Mouse (Mus musculus): ENCODE data around the gene Vangl1.
"Not testable (repeated sequence)": the region's sequence is repeated elsewhere in the genome, so short reads cannot be mapped to it uniquely, and the experiment has no call there.

Vangl1 gene

DNA sequence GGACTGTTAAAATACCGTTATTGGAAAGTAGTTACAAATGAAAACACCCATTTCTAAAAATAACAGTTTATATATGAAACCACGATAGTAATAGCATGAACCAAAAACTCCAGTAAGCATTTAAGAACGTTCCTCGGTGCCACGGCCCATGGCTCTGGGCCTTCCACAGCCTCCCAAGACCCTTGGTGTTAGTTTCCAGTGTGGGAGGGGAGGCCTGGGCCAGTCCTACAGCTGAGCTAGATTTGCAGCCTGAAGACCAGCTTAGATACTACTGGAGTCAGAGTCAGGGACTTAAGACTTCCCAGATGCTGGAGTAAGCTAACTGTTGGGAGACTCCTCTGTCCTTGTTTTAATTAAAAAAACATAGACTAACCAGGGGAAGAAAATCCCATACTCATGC, 28.4 kb downstream of the Vangl1 start:
- no peak for ATAC-seq (ENCODE audit: insufficient number of reproducible peaks, low FRiP score, low TSS enrichment)

DNA sequence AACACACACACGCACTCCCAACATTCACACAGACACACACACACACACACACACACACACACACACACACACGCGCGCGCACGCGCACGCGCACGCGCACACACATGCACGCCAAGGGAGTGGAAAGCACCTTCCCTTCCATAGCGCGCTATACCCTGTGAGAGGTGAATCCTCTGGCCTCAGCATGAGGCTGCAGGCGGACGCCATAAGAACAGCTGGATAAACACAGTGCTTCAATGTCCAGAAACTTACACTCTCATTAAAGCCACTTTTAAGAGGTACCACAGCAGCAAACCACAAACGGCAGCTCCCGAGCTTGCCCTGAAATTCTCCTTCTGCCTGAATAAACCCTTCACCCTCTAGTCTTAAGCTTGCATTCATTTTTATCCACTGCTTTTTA, 28.8 kb downstream of the Vangl1 start:
- no peak for ATAC-seq (ENCODE audit: insufficient number of reproducible peaks, low FRiP score, low TSS enrichment)

DNA sequence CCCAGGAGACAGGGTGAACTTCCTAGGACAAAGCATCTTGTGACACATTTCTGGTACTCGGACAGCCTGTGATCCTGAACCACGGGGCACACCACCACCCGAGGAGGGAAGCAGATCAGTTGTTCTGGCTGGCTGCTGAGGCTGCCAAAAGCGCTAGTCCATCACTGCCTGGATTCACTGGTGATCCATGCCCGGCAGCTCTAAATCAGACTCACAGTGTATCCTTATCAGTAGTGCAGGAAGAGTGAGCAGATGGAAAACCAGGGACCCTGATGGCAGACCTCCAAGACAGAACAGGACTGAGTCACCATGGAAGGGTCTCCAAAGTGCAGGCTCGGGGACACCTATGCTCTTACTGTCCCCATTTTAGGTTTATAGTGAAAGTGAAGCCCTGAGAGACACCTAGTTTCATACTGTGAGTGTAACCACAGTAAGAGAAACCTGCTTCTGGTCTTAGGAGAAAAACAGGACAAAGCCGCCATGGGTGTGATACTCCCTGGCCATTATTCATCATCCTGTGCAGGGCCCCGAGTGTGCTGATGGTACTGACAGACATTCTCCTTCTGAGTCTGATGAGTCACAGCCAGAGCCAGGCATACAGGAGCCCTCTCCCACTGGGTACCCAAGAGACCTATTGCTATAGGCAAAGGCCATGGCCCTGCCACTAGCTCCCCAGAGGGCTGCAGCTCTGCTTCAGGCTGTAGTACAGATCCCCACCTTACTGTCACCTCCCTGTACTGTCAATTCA, 30.2 kb downstream of the Vangl1 start:
- no peak for ATAC-seq (ENCODE audit: insufficient number of reproducible peaks, low FRiP score, low TSS enrichment)

DNA sequence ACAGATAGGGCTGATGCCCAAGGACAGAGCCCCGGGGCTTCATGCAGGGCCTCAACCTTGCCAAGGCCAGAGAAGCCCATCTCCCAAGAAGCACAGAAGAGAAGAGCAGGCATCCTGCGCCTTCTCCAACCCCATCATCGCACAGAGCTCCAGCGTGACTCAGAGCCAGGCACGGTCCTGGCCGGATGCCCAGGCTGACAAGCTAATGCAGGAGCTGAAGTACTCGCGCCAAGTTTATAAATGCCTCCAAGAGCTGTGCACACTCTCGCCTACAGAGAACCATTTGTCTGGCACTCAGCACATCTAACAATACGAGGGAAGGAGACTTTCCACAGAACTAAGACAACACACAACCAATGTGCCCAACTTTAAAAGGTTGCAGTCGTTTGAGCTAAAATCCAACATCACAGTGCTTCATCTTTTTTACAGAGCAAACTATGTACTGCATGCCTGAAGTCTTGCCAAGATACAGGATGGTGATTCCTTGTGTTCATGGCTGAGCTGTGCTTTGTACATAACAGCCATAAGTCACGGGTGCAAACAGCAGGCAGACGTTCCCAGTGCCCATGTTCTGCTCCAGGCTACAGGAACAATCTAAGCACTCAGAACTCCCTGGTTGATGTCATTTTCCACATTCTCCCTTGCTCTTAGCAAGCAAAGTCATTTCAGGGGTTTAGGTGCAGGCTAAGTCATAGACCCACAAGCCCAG, 35.1 kb downstream of the Vangl1 start:
- ATAC-seq (ENCODE audit: insufficient number of reproducible peaks, low FRiP score, low TSS enrichment) = peak; percentile 79

DNA sequence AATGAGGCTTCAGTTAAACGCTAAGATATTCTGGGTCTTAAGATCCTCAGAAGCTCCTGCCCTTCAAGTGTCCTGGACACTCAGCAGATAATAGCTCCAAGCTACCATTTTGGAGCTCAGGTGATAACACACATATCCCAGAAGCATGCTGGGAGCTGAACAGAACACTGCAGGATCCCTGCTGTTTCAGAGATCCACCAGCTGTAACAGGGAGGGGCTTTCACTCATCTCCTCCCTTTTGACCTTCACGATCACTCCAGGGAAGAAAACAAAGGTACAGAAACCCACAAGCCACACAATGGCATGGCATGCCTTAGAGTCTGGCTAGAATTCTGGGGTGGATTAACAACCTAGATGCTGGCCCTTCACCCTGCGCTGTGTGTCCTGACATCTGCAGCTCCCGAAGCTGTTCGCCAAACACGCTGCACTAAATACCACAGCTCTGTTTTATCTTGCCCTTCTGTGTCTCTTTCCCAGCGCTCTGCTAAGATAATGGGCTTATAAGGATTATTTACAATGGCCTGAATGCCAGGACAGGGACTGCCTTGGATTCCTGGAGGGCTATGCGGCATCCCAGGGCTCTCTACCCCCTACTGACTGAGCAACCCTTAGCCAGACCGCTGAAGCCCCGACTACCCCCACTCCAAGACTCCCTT, 36.8 kb downstream of the Vangl1 start:
- no peak for ATAC-seq (ENCODE audit: insufficient number of reproducible peaks, low FRiP score, low TSS enrichment)

DNA sequence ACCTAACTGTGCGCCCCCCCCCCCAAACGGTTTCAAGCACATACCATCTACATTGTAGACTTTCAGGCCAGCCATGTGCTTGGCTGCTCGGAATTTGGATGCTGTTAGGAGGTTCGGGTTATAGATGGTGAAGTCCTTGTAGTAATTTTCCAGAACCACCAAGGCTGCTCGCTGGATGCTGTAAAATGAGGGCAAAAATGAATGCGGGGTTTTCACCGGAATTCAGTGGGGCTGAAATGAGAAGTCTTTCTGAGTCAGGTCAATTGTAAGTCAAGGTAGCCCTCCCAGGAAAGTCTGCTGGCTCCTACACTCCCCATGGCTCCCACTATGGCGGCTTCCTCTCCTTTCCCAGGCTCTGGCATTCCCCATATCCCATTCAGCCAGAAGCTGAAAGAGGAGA, 37.7 kb downstream of the Vangl1 start:
- ATAC-seq (ENCODE audit: insufficient number of reproducible peaks, low FRiP score, low TSS enrichment) = no peak

DNA sequence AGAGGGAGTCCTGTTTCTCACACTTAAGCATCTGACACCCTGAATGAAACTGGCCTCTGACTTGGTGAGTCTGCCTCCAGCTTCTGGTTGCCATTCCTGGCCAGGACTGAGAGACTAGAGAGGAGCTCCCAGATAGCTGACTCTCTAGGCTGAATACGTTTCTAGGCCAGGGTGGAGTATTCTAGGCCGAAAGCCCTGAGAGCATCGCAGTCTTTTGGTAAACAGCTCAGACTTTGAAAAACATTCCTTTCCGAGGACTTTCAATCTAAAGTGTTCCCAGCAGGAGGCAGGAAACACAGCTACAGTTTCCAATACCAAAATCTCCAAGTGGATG, 38.2 kb downstream of the Vangl1 start:
- no peak for ATAC-seq (ENCODE audit: insufficient number of reproducible peaks, low FRiP score, low TSS enrichment)

DNA sequence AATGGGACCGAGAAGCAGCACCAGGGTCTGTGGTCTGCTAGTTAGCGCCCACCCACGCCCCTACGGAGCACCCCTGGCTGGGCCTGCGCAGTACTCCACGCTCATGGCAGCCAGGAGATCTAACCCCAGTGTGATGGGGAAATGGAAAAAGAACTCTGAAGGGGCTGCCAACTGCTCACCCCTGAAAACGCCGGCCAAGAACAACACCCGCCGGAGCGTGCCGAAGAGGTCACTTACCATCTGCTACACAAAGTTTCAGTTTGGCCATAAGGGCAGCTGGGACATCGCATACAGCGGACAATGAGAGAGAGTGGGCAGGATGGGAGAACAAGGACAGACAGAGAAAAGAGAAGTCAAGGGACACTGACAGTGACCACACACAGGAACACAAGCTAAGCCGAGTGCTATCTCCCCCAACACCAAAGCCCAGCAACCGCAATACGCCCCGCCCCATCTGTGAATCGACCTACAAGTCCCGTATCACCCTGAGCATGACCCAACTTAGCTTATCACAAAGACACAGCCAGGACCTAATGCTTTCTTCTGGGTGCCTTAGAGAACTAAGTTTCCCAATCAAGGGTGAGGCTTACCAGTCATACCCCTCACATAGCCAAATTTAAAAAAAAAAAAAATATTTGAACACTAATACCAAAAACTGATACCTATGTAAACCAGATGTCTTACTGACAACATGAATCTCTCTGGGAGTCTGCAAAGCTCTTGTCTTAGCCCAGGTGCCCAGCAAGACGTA, 38.8 kb downstream of the Vangl1 start:
- ATAC-seq (ENCODE audit: insufficient number of reproducible peaks, low FRiP score, low TSS enrichment) = no peak

DNA sequence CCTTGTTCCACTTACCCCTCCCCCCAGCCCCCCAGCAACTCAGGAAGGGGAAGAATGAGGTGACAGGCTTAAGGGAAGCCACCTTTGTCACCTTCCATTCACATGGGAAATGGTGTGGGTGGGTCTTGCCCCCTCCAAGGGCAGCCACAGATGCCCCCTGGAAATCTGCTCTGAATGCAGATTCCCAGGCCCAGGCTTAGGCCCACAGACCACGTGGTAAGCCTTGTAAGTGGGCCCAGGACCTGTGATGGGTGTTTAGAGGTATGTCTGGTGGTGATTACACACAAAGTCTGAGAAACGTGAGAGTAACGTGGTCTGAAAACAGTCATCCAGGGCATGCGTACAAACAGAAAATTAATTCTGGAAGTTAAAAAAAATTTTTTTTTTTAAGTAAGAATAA, 39.6 kb downstream of the Vangl1 start:
- ATAC-seq (ENCODE audit: insufficient number of reproducible peaks, low FRiP score, low TSS enrichment) = no peak

DNA sequence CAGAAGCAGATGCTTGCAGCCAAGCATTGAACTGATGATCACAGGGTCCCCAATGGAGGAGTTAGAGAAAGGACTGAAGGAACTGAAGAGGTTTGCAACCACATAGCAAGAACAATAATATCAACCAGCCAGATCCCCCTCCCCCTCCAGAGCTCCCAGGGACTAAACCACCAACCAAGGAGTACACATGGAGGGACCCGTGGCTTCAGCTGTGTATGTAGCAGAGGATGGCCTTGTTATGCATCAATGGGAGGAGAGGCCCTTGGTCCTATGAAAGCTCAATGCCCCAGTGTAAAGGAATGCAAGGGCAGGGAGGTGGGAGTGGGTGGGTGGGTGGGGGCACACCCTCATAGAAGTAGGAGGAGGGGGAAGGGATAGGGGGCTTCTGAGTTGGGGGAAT, 40.6 kb downstream of the Vangl1 start:
- ATAC-seq (ENCODE audit: insufficient number of reproducible peaks, low FRiP score, low TSS enrichment) = not testable (repeated sequence)

DNA sequence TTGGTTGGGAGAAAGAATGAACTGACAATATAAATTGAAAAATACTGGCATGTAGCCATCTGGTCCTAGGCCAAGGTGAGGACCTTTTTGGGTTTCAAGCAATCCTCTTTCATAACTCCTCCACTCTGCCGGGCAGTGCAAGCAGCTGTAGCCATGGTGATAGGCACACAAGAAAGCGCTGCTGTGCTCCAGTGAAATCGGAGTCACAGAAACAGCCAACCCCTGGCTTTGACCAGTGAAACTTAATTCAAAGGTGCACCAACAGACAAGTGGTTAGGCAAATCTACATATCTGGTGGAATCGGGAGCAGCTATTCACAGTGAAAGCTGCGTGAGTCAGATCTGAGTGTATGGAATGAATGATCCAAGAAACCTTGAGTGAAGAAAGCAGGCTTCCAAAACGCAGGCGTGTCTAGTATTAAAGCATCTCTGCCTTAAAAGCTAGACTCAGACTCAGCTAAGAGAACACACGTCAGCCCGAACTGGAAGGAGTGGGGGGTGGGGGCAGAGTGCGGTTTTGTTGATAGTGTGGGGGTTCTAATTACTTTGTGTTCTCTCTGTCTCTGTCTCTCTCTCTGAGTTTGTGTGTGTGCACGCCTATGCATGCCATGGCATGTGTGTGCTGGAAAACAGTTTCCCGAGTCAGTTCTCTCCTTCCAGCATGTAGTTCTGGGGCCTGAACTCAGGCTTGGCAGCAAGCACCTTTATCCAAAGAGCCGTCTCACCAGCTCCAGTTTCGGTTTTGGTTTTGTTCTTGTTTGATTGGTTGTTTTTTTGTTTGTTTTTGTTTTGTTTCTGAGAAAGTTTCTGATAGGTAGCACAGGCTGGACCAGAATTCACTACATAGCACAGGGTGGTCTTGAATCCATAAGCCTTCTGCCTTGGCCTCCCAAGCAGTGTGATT, 44.8 kb downstream of the Vangl1 start:
- ATAC-seq (ENCODE audit: insufficient number of reproducible peaks, low FRiP score, low TSS enrichment) = no peak; the same call in 1 of the 2 replicates

DNA sequence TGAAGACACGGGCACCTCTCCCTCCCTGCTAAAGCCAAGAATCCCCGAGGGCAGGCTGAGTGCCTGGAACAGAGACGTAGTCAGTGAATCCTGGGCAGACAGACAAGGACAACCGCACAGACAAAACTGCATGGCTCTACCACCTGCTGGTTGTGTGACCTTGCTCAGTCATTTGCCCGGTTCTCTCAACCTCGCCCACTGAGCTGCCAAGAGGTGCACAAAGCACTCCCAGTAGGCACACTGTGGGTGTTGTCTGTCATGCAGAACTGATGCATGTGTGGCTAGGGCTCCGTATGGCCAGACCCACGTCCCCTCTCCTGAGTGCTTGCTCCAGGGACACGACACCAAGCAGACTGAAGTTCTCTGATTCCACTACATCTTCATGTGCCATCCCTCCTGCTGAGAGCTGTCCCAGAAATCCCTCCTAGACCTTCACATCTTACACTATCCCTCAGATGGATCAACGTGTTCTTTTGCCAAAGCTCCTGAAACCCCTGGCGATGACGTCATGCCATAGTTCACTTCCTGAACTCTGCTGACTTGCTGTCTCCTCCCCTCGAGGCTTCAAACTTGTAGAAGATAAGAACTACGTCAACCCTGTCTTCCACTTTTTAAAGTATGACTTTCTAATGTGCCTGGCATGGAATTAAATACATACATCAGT, 45.6 kb downstream of the Vangl1 start:
- no peak for ATAC-seq (ENCODE audit: insufficient number of reproducible peaks, low FRiP score, low TSS enrichment)

DNA sequence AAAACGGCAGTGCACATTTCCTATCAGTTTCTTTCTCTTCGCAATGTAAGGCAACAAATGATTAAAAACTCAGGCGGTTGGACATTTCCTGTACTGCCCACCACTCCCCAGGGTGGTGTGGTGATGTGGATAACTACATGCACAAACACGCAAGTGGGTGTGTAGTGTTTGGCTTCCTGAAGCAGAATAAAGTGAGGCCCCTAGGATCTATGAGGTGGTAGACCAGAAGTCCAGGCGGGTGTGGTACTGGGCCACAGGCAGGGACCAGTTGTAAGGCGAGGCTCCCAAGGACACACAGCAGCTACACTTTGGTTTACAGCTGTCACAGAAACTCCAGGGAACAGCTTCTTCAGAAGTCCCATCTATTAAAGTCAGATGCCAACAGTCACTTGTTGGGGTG, 46.8 kb downstream of the Vangl1 start:
- no peak for ATAC-seq (ENCODE audit: insufficient number of reproducible peaks, low FRiP score, low TSS enrichment)

DNA sequence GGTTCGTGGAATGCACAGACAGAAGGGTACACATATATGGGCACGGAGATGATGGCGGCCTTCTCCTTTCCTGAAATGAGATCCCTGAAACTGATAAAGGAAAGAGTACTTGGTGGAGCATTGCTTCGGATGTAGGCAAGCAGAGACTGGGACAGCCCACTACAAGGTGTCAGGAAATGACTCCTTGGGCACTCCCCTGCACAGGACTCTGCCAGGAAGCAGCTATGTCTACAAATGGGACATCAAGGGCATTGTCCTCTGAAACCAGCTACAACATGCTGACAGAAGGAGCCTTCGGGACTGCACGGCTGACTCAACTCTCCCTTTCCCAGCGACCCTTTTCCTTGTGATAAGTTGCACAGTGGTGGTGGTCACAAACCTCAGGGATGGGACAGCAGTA, 47.8 kb downstream of the Vangl1 start:
- no peak for ATAC-seq (ENCODE audit: insufficient number of reproducible peaks, low FRiP score, low TSS enrichment)

DNA sequence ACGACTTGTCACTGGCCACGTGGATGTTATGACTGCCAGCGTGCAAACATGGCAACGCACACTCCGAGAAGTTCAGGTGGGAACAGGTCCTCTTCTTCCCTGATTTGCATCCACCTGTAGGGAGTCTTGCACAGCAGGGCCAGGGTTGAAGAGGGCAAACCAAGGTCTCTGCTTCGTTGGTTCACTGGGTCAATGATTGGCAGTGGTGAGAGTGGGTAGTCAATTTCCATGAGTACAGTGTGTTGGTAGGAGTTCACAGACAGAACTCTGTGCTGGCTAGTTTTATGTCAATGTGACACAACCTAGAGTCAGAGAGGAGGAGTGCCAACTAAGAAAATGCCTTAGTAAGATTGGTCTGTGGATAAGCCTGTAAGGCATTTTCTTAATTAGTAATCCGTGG, 50.4 kb downstream of the Vangl1 start:
- ATAC-seq (ENCODE audit: insufficient number of reproducible peaks, low FRiP score, low TSS enrichment) = no peak

DNA sequence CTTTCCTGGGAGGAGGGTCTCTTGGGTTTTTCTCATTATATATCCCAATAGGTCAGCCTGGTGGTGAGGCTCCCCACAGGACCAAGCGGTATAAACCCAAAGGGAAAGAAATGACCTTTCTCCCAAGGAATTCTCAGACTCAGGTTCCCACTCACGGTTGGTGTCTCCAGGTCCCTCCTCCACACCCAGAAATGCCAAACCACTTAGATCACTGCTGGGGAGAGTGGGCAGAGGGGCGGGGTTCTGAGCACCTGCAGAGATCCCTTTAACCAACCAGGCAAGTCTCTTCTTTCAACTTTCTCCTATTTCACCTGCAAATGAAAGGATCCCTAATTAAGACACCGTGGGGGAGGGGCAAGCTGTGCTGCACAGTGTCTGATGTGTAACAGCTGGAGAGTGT, 51.6 kb downstream of the Vangl1 start:
- no peak for ATAC-seq (ENCODE audit: insufficient number of reproducible peaks, low FRiP score, low TSS enrichment)

DNA sequence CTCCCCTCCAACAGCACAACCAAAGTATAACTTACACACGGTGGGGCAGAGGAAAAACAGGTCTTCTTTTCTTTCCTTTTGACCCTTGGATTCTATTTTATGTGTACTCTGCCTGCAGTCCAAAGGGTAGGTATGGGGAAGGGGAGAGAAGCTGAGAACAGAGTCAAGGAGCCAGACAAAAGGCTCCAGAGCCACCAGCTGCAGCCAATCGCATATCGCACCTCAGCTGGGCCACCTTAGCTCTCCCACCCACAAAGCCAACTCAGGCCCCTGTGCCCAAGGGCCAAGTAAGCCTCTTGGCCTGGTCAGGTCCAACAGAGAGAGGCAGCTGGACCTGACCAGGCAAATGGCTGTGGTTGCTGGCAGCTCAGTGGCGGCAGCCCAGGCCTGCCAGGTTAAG, 52.0 kb downstream of the Vangl1 start:
- ATAC-seq (ENCODE audit: insufficient number of reproducible peaks, low FRiP score, low TSS enrichment) = no peak

DNA sequence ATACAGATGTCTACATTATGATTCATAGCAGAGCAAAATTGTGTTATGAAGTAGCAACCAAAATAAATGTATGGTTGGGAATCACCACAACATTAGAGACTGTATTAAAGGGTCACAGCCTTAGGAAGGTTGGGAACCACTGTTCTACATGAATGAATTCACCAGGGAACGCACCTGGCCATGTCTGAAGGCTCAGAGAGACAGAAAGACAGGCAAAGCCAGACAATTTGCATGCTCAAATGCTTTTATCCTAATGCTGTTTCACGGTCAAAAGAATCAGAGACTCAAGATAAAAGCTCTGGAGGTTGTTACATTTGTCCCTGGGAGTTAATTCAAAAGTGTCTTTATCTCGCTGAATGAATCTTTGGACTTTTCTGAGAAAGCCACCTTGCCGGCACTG, 52.6 kb downstream of the Vangl1 start:
- no peak for ATAC-seq (ENCODE audit: insufficient number of reproducible peaks, low FRiP score, low TSS enrichment)

DNA sequence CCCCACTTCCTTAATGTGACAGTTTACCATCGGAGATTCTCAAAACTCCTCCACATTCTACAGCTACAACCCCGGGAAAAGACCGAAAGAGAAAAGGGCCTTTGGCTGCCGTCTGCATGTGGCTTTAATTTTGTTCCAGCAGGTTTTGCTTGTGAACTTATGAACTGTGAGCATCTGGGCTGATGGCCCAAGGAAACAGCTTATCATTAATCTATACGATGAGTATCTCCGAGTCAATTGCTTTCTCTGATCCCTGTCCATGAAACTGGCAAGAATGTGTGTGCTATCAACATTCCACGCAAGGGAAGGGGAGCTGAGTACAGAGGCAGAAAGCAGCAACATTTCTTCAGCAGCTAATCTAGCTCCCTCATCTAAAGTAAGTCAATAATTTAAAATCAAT, 54.6 kb downstream of the Vangl1 start:
- no peak for ATAC-seq (ENCODE audit: insufficient number of reproducible peaks, low FRiP score, low TSS enrichment)

DNA sequence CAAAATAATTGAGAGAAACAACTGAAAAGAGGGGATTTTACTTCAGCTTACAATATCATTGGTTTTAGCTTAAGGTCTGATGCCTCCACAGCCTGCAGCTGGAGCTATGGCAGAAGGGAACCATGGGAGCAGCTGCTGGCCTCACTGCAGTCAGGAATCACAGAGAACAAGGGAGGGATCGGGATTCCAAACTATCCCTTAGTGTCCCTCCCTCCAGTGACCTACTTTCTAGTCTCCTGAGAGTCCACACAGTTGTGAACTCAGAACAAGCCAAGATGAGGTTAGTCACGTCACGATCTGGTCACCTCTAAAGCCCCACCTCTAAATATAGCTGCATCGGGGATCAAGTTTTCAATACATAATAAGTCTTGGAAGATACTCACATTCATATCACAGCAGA, 57.3 kb downstream of the Vangl1 start:
- ATAC-seq (ENCODE audit: insufficient number of reproducible peaks, low FRiP score, low TSS enrichment) = no peak
